Mouse (Mus musculus) G1E (cell line): ENCODE measurements around the gene Deaf1.

Source experiments
- CTCF ChIP-seq: IDR thresholded peaks from 2 replicates; pipeline ENCODE4 v1.5.1; 2012; ENCODE audit warnings: low read depth, low read length, inconsistent platforms, mixed read lengths
- POLR2AphosphoS5 ChIP-seq: IDR thresholded peaks from 2 replicates; pipeline ENCODE4 v1.6.1; 2012; ENCODE audit warnings: low read depth, low read length, inconsistent platforms; ENCODE audit not compliant: insufficient replicate concordance
- TAL1 ChIP-seq: conservative IDR thresholded peaks from 2 replicates; pipeline ENCODE4 v1.6.1; 2012; ENCODE audit warnings: low read depth, low read length, inconsistent platforms, mixed read lengths

GRCm38 (mm10) chr7:141351061-141351460, 23.6 kb upstream of the Deaf1 start:
- TF ChIP-seq TAL1 (no peak), CTCF (no peak), POLR2AphosphoS5 (no peak)
